Mouse (Mus musculus): ENCODE data around the gene Ercc6l2.
A peak's percentile ranks its signal among the peaks of the same experiment; 100 is the strongest.

The Ercc6l2 gene

DNA sequence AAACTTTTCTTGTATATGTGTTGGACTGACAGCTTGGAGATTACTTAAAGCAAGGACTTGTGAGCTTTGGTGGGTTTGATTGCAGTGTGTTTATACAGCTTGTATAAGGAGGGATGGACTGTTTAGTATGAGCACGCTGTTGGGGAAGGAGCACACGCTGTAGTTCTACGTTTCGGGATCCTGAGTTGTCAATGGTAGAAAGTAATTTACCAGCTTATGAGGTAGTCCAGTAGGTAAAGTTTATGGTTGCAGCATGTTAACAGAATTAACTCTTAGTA lies 64.8 kb downstream of the Ercc6l2 start:
- no peak for DNase-seq (ENCODE audit: low spot score in 2 of 2)

DNA sequence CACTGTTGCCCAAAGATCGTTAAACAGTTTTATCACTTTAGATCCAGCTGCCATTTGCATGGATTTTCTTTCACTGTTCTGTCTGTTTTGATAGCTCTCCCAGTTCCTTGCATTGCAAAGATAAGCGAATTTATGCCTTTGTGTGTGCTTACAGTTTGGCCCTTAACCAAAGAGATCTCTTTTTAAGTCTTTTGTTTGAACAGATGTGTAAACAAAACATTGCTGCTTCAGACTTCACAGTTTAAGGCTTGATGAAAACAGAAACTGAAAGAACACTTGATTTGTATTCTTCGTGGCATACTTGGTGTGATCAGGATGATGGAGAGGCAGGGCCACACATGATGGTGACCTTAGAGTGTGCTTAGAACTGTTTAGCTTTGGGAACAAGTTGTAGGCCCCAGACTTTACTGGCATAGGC lies 70.5 kb downstream of the Ercc6l2 start:
- DNase-seq (ENCODE audit: low spot score in 2 of 2) = no peak

DNA sequence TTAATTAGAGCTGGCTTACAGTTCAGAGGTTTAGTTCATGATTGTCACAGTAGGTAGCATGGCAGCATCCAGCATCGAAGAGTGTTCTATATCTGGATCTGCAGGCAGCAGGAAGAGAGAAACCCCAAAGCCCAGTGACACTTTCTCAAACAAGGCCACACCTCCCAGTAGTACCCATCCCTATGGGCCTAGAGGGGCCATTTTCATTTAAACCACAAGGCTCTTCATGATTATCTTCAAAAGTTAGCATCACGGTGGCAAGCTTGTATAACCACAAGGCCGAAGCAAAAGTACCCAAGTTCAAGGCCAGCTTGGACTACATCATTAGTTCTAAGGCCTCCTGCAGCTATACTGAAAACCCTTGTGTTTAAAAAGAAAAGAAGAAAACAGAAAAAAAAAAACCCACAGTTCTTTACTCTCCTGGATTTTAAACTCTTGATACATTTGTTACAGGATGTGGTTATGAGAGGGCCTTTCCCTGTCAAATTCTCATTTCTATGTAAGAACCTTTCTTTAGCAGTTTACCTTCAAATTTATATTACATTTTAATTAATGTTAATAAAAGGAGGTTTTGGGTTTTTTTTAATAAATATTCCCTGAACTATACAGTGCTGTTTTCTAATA lies 71.5 kb downstream of the Ercc6l2 start:
- DNase-seq (ENCODE audit: low spot score in 2 of 2) = no peak

DNA sequence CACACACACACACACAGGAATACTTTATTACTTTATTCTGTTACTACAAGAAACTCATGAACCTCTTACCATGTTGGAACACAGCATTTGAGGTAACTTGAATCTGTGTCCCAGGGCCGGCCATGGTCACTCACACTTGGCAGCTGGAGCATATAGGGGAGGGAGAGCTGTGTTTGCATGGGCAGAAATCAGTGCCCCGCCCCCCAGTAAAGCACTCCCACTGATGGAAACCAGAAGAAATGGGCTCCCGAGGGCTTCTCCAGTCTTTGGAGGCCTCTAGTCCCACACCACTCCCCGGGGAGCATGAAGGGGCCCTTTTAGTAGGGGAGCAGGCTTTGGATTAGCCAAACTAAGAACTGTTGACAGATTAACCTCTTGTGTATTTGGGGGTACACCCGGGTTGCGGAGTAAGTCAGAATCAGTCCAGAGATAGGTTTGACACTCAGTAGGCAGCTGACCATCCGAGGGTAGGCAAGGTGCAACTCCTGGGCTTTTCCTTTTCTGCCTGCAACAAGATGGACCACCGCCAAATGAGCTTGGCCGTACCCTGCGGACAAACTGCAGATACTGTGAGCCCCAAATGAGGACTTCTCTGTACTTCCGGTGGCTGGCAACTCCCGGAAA lies 85.8 kb downstream of the Ercc6l2 start:
- peak in 1 of 2 experiments; percentile 15 for DNase-seq (ENCODE audit: low spot score in 2 of 2)

DNA sequence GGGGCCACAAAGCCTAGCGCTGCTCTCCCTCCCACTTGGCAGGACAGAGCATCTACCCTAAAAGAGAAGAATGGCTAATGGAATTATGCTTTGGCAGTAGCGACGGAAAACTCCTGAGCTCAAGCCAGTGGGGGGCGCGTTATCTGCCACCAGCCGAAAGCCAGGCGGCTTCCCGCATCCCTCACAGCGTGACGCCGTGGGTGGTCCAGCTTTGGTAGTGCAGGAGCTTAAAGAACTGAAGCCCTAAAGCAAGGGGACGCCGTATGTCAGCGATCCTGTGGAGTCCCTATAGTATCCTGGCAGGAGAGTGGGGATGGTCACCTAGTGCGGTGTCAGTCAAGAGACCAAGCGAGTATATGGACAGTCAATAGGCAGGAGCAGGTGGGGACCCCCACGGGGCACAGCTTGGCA lies 86.3 kb downstream of the Ercc6l2 start:
- DNase-seq (ENCODE audit: low spot score in 2 of 2) = peak; percentile 59 to 72

DNA sequence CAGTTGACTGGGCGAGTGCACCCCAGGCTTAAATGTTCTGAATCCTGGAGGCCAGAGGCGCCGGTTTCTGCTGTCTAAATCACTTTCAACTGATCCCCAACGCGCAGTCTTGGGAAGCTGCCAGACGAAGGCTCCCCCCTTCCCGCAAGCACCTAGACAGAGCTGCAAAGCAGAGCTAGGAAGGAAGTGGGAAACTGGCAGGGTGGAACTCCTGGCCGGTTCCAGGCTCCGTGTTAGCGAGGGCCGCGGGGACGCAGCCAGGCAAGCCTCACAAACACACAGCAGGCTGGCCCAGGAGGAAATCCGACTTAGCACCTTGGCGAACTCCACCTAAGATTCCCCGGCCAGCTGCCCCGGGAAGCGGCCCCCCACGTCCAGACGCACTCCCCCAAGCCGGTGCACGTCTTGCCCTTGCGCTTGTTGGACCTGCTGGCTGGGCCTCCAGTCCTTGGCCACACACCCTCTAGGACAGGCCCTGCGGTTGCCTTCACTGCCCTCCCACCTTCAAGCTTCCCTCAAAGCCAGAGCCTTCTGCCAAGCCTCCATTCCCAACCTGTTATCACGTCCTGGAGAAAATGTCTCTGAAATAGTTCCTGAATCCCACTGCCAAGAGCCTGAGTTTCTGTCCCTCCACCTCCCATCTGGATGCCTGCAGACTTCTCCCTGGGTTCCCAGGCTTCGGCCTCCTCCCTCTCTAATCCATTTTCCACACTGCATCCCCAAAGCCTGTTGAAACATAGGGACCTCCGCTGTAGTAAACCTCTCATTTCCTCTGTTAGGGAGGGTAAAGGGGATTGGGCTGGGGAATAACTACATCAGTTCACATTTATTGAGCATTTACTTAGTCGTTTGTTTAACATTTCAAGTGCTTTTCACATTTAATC lies 86.9 kb downstream of the Ercc6l2 start:
- peak; percentile 59 to 73 for DNase-seq (ENCODE audit: low spot score in 2 of 2)

DNA sequence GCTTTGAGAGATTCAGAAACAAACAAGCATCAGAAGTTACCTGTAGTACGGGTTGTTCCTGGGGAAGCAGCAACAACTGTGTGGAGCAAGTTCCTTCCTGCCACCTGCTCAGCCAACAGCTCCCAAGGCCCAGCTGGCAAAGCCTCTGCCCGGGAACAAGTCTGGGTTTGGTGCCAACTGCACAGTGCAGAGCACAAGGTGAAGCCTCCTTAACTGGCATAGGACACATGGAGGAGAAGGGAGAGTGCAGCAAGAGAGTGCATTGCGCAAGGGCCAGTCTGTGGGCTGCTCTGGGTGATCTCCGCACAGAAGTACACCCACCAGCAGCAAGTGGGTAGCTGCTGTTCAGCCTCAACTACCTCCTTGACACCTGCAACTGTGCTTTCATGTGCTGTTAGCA lies 91.5 kb downstream of the Ercc6l2 start:
- DNase-seq (ENCODE audit: low spot score in 2 of 2) = peak; percentile 31 to 53

DNA sequence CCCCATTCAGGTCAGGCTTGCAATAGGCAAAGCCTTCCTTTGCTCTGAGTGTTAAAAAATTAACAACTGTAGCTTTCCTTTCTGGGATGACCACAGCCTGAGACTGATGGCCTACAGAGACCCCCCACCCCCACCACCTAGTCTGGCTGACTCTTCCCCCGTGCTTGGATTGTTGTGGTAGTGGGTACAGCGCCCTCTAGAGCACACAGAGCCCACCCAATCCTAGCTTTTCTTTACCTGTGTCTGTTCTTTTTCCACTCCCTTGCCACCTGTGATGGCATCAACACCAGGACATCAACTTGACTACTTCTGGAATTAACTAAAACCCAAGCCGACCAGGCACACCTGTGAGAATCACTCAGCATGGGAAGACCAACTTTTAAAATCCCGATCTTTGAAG lies 92.4 kb downstream of the Ercc6l2 start:
- no peak for DNase-seq (ENCODE audit: low spot score in 2 of 2)

DNA sequence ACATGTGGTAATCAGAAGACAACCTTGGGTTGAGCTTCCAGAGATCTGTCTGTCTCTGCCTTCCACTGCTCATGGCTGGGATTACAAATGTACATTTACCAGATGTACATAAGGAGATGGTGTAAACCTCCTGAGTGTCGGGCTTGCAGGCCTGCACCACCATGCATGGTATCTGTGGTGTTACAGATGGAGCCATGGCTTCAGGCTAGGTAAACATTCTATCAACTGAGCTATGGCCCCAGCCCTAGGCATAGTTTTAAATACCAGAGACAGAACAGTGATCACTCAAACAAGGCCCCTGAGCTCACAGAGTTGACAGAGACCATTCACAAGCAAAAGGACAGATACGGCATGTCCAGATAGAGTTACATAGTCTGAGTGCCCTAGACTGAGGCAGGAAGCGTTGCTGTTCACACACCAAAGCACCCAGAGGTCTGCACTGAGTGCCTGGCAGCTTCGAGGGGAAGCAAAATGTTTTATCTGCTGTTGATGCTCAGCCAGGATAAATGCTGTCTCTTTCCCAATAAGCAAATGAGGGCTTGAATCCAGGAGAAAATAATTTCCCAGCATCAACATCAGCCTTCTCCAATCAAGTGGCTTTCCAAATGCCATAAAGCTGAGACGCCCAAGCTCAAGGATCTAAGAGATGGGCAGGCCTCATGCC lies 95.2 kb downstream of the Ercc6l2 start:
- DNase-seq (ENCODE audit: low spot score in 2 of 2) = no peak

DNA sequence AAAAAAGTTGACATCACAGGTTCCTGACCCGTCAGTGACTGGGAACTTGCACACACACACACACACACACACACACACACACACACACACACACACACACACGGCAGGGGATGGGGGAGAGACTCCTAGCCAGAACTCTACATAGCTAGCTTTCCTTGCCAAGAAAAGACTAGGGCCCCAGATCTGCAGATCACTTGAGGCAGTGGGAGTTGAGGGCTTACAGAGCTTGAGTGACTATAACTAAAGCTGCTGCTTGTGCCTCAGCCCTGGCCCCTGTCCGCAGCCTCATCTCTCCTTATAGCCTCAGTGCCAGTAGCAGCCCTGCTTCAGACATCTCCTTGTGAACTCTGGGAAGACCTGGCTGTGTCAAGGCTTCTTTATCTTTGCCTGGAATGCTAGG lies 96.6 kb downstream of the Ercc6l2 start:
- DNase-seq (ENCODE audit: low spot score in 2 of 2) = no peak

DNA sequence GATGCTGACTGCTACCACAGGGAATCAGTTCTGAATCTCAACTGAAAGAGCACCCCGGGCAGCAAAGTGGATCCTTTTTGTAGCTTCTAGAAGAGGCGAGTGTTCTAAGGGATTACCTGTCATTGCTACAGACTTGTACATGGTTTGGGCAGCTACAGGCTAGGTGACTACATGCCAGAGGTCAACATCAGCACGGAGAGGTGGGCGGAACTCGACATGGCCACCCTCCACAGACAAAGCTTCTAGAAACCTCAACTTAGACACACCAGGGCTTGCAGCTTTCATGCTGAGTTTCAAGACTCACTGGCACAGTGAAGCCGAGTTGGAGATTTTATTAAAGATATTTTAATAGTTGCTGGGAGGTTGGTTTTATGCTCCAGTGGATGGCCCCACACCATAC lies 98.1 kb downstream of the Ercc6l2 start:
- no peak for DNase-seq (ENCODE audit: low spot score in 2 of 2)

DNA sequence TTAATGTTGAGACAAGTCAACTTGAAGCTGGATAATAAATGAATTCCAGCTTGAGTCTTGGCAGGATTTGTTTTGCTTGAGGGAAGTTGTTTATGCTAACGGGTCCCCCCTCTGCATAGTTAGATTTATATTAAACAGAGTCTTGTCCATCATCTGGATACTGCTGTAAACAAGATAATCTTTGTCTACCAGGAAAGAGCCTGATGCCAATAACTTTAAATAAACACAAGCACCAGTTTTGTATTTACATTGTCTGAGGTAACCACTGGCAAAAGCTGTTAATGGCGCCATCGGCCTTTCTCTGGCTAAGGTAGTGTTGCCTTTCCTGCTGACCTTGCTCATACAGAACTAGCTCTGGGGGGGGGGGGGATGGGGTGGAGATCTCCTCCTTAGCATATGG lies 100.1 kb downstream of the Ercc6l2 start:
- DNase-seq (ENCODE audit: low spot score in 2 of 2) = no peak

DNA sequence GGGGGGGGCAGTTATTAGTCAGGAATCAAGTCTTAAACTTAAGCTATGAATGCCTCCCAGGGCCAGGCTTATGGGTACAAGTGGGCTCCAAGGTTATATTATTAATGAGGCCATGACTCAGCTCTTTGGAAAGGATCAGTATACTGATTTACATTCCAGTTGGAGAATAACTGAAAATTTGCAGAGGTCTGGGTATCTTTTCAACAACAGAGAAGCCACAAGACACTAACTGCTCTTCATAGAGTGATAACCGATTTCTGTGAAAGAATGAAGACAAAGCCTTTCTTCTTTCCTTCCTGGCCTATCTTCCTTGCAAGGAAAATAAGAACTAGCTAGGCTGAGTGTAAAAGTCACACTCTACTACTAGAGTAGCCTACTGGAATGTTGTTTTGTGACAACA lies 100.6 kb downstream of the Ercc6l2 start:
- no peak for DNase-seq (ENCODE audit: low spot score in 2 of 2)

DNA sequence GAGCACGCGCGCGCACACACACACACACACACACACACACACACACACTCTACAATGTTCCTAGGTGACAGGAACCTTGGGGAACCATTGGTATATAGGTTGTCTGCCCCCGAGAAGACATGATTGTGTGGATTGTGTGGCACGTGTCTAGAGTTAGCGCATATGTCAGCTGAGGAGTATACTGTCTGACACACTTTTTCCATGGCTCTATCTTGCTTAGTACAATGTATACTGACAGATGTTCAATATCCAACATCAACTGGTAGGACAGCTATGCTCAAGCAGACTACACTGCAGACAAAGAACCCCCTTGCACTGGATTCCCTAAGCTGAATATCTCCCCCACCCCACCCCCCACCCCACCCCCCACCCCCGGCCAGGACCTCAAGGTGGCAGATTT lies 101.5 kb downstream of the Ercc6l2 start:
- no peak for DNase-seq (ENCODE audit: low spot score in 2 of 2)

DNA sequence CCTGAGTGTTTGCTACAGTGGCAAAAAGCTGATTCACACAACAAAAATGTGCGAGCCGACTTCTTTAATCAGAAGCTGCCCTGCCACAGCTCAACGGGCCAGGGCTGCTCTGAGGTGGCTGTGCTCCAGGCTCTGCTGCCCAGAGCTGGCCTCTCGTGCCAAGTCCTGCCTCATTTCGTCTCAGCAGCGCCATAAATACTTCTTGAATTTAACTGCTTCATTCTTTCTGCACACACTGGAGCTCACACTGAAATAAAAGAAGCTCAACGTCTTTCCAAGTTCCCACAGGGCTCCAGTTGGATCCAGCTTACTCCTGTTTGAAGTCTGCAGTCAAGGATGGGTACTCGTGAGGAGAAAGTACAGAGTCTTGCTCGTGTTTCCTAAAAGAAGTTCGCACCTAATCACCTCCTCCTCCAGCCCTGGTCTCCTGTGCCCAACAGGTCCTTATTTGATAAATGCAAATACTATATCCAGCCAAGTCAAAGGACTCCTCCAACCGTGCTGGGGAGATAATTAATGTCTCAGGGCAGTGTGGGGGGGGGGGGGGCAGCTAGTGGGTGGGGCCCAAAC lies 102.2 kb downstream of the Ercc6l2 start:
- DNase-seq (ENCODE audit: low spot score in 2 of 2) = peak; percentile 29 to 57

DNA sequence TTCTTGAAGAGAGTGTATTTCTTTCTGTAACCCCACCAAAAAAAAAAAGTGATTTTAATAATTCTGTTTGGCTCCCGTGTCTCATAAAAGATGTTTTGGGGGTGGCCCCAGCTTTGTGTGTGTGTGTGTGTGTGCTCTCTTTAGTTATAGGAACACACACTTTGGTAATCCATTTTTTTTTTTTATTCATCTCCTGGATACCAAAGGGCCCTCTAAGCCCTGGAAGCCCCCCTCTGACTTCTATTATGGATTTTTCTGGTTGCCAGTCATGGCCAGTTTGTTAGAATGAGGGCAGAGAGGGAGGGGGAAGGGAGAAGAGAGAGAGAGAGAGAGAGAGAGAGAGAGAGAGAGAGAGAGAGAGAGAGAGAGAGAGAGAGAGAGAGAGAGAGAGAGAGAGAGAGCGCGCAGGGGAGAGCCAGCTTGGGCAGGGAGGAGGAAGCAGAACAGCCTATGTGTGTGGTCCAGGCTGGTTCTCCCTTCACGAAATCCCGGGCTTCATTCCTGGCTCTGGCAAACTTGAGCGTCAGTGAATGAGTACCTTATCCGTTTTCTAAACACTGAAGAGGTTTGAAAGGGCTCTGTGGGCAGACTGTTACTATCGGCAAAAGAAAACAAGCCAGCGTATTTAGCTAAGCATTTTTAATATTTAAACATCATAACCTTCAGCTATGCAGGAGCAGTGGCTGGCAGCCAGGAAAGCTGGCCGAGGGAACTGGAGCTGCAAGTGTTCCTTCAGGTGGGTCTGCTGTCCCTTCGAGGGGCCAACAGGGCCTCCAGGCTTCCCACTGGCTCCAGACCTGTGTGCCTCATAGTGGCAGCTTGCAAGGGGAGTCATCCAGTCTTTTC lies 103.0 kb downstream of the Ercc6l2 start:
- no peak for DNase-seq (ENCODE audit: low spot score in 2 of 2)

DNA sequence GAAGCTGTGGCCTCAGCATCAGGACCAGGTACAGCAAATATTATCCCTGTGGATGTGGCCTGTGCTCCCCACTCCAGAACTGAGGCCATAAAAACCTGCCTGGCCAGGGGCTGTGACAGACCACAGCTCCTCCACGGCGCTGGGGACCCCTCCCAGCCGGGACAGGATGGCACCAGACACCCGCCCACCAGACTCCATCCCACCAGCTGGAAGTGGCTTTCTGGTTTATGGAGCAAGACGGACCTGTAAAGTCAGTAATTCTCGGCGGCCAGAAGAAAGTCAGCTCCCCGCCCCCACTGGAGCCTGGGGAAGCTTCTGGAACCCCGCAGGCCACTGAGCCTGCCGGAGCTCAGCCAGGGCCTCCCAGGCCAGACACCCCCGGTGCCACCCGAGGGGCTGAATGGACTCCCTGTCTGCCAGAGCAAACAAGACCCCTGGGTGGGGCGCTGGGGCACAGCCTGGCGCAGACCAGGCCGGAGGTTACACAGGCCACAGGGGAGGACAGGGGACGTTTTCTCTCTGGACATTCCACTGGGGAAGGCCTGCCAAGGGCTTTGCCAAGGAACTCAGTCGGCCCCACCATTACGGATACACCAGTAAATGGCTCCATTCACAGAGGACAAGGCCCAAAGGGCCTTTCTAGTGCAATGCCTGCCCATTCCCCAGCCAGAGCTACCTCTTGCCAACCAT lies 103.8 kb downstream of the Ercc6l2 start:
- no peak for DNase-seq (ENCODE audit: low spot score in 2 of 2)

DNA sequence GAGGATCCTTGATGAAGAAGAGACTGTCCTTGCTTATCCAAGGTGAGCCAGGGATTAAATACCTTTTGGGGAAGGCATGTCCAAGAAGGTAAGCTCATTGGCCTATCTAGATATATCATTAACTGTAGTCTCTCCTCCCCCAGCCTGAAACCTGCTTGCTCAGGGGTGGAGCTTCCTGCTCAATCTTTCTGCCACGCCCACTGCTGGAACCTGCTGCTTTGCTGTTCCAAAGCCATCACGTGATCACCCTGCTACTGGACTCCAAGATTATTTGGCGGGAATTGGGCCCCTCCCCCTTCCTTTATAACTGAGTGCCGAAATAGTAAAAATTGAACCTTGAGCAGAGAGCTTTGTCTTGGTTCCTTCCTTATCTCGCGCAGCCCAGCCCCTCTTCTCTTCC lies 109.0 kb downstream of the Ercc6l2 start:
- DNase-seq (ENCODE audit: low spot score in 2 of 2) = peak in 1 of 2 experiments; percentile 43

DNA sequence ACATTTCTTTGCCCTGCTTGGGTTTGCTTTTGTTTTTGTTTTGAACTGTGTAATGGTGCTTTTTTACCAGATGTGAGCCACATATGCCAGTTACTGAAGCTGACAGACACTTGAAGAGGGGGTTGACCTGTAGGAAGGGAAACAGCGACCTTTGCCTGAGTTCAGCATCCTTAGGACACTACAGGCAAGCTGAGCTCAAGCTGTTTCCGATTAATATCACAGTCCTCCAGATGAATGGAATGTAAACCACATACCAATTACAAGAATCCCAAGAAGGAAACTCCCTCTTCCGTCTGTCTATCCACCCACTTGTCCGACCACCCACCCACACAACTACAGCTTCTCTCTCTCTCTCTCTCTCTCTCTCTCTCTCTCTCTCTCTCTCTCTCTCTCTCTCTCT lies 112.3 kb downstream of the Ercc6l2 start:
- DNase-seq (ENCODE audit: low spot score in 2 of 2) = no peak

DNA sequence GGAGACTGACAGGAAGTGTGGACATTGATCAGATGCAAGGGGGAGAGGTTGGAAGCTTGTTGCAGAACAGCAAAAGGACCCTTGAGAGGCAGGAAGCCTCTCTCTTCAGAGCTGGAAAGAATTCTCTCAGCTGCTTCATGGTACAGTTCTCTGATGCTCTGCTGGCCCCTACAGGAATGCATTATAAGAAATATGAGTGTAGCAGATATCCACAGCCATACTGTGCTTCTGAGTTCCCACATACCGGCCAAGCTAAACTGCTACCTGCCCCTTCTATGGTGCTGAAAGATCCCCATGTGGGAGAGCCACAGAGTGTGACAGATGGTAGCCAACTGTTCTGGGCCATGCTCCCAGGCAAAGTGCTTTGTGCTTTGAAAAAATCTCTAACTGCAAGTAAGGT lies 114.3 kb downstream of the Ercc6l2 start:
- DNase-seq (ENCODE audit: low spot score in 2 of 2) = no peak
